Mouse (Mus musculus): ENCODE measurements at regions not wholly inside any gene's neighbourhood (a gene's known extent, or its start where the extent isn't known, plus 50 kb on each side); places are given as distances from the start of the nearest gene placed in this dataset.

- Histone ChIP-seq H3K36me3 (ENCODE audit: control insufficient read depth, insufficient read depth, low read length) (no peaks in the 10 kb centered on the region), H3K27ac (ENCODE audit: low read depth, low read length) (no peak overlapping the region), H3K4me3 (ENCODE audit: low read depth, low read length) (no peak overlapping the region), H3K9ac (ENCODE audit: low read depth, low read length) (no peak overlapping the region), H3K27me3 (replicated peaks; ENCODE audit: control insufficient read depth, insufficient read depth, low read length) (no peaks in the 10 kb centered on the region), H3K4me2 (no peak overlapping the region), H3K9me3 (ENCODE audit: control insufficient read depth, low read length) (no peaks in the 10 kb centered on the region), H3K4me1 (replicated peaks; ENCODE audit: control insufficient read depth, insufficient read depth, low read length) (no peaks in the 10 kb centered on the region)
- DNase-seq (ENCODE audit: low spot score) = no peak
- no peak for ATAC-seq (replicated peaks; ENCODE audit: low FRiP score)
Observed at GRCm38 (mm10) chr10:109500861-109501260, 490.1 kb upstream of the Syt1 start.

GRCm38 (mm10) chr10:109498301-109498700 lies 487.5 kb upstream of the Syt1 start:
- H3K4me1 ChIP-seq (replicated peaks; ENCODE audit: control insufficient read depth, insufficient read depth, low read length) = no peaks in the 10 kb centered on the region
- ATAC-seq (replicated peaks; ENCODE audit: low FRiP score) (no peak), DNase-seq (ENCODE audit: low spot score) (no peak)
- H3K4me2 ChIP-seq = no peak overlapping the region
- no peak overlapping the region for H3K9ac ChIP-seq (ENCODE audit: low read depth, low read length)
- H3K36me3 ChIP-seq (ENCODE audit: control insufficient read depth, insufficient read depth, low read length) = no peaks in the 10 kb centered on the region
- 46% methylated on average over 3 of the region's 3 CpGs for WGBS
- H3K4me3 ChIP-seq (ENCODE audit: low read depth, low read length) = no peak overlapping the region
- H3K27ac ChIP-seq (ENCODE audit: low read depth, low read length) = no peak overlapping the region
- H3K9me3 ChIP-seq (ENCODE audit: control insufficient read depth, low read length) = no peaks in the 10 kb centered on the region
- no peaks in the 10 kb centered on the region for H3K27me3 ChIP-seq (replicated peaks; ENCODE audit: control insufficient read depth, insufficient read depth, low read length)

GRCm38 (mm10) chr10:109496161-109496560 lies 485.4 kb upstream of the Syt1 start:
- no peak for DNase-seq (ENCODE audit: low spot score)
- Histone ChIP-seq H3K36me3 (ENCODE audit: control insufficient read depth, insufficient read depth, low read length) (no peaks in the 10 kb centered on the region), H3K27me3 (replicated peaks; ENCODE audit: control insufficient read depth, insufficient read depth, low read length) (no peaks in the 10 kb centered on the region), H3K9ac (ENCODE audit: low read depth, low read length) (no peak overlapping the region), H3K27ac (ENCODE audit: low read depth, low read length) (no peak overlapping the region), H3K4me1 (replicated peaks; ENCODE audit: control insufficient read depth, insufficient read depth, low read length) (no peaks in the 10 kb centered on the region), H3K4me3 (ENCODE audit: low read depth, low read length) (no peak overlapping the region), H3K9me3 (ENCODE audit: control insufficient read depth, low read length) (no peaks in the 10 kb centered on the region), H3K4me2 (no peak overlapping the region)
- WGBS = 79% methylated on average over 10 of the region's 10 CpGs
- no peak for ATAC-seq (replicated peaks; ENCODE audit: low FRiP score)

GRCm38 (mm10) chr10:109490765-109491164 lies 480.0 kb upstream of the Syt1 start:
- Histone ChIP-seq H3K4me3 (ENCODE audit: low read depth, low read length) (no peak overlapping the region), H3K27me3 (replicated peaks; ENCODE audit: control insufficient read depth, insufficient read depth, low read length) (no peaks in the 10 kb centered on the region), H3K4me2 (no peak overlapping the region), H3K27ac (ENCODE audit: low read depth, low read length) (no peak overlapping the region), H3K36me3 (ENCODE audit: control insufficient read depth, insufficient read depth, low read length) (no peaks in the 10 kb centered on the region), H3K9ac (ENCODE audit: low read depth, low read length) (no peak overlapping the region), H3K4me1 (replicated peaks; ENCODE audit: control insufficient read depth, insufficient read depth, low read length) (no peaks in the 10 kb centered on the region), H3K9me3 (ENCODE audit: control insufficient read depth, low read length) (no peaks in the 10 kb centered on the region)
- WGBS = 85% methylated on average over 4 of the region's 4 CpGs
- ATAC-seq (replicated peaks; ENCODE audit: low FRiP score) = no peak
- DNase-seq (ENCODE audit: low spot score) = no peak

GRCm38 (mm10) chr10:109488000-109488399 lies 477.2 kb upstream of the Syt1 start:
- Histone ChIP-seq H3K9ac (ENCODE audit: low read depth, low read length) (no peak overlapping the region), H3K27me3 (replicated peaks; ENCODE audit: control insufficient read depth, insufficient read depth, low read length) (no peaks in the 10 kb centered on the region), H3K9me3 (ENCODE audit: control insufficient read depth, low read length) (no peaks in the 10 kb centered on the region), H3K4me3 (ENCODE audit: low read depth, low read length) (no peak overlapping the region), H3K27ac (ENCODE audit: low read depth, low read length) (no peak overlapping the region), H3K4me2 (no peak overlapping the region), H3K36me3 (ENCODE audit: control insufficient read depth, insufficient read depth, low read length) (no peaks in the 10 kb centered on the region), H3K4me1 (replicated peaks; ENCODE audit: control insufficient read depth, insufficient read depth, low read length) (no peaks in the 10 kb centered on the region)
- no peak for ATAC-seq (replicated peaks; ENCODE audit: low FRiP score)
- 90% methylated on average over 1 of the region's 1 CpGs for whole genome bisulfite sequencing
- no peak for DNase-seq (ENCODE audit: low spot score)

- H3K4me3 ChIP-seq (ENCODE audit: low read depth, low read length) = no peak overlapping the region
- no peak overlapping the region for H3K27ac ChIP-seq (ENCODE audit: low read depth, low read length)
- no peaks in the 10 kb centered on the region for H3K27me3 ChIP-seq (replicated peaks; ENCODE audit: control insufficient read depth, insufficient read depth, low read length)
- no peak overlapping the region for H3K4me2 ChIP-seq
- DNase-seq (ENCODE audit: low spot score) = no peak
- 76% methylated on average over 7 of the region's 7 CpGs for WGBS
- no peak overlapping the region for H3K9ac ChIP-seq (ENCODE audit: low read depth, low read length)
- no peaks in the 10 kb centered on the region for H3K4me1 ChIP-seq (replicated peaks; ENCODE audit: control insufficient read depth, insufficient read depth, low read length)
- ATAC-seq (replicated peaks; ENCODE audit: low FRiP score) = no peak
- H3K9me3 ChIP-seq (ENCODE audit: control insufficient read depth, low read length) = no peaks in the 10 kb centered on the region
- no peaks in the 10 kb centered on the region for H3K36me3 ChIP-seq (ENCODE audit: control insufficient read depth, insufficient read depth, low read length)
Observed at GRCm38 (mm10) chr10:109486917-109487604, 476.3 kb upstream of the Syt1 start.

- no peak overlapping the region for H3K27ac ChIP-seq (ENCODE audit: low read depth, low read length)
Observed at GRCm38 (mm10) chr10:109480551-109480950, 469.8 kb upstream of the Syt1 start.

GRCm38 (mm10) chr10:109479941-109480340 lies 469.2 kb upstream of the Syt1 start:
- WGBS = 74% methylated on average over 5 of the region's 5 CpGs
- no peak for ATAC-seq (replicated peaks; ENCODE audit: low FRiP score)
- H3K9ac ChIP-seq (ENCODE audit: low read depth, low read length) = no peak overlapping the region
- H3K9me3 ChIP-seq (ENCODE audit: control insufficient read depth, low read length) = no peaks in the 10 kb centered on the region
- no peak overlapping the region for H3K4me2 ChIP-seq
- H3K36me3 ChIP-seq (ENCODE audit: control insufficient read depth, insufficient read depth, low read length) = no peaks in the 10 kb centered on the region
- no peak overlapping the region for H3K4me3 ChIP-seq (ENCODE audit: low read depth, low read length)
- no peak overlapping the region for H3K27ac ChIP-seq (ENCODE audit: low read depth, low read length)
- no peaks in the 10 kb centered on the region for H3K4me1 ChIP-seq (replicated peaks; ENCODE audit: control insufficient read depth, insufficient read depth, low read length)
- DNase-seq (ENCODE audit: low spot score) = no peak
- no peaks in the 10 kb centered on the region for H3K27me3 ChIP-seq (replicated peaks; ENCODE audit: control insufficient read depth, insufficient read depth, low read length)

More at GRCm38 (mm10) chr10:109480551-109480950, 469.8 kb upstream of the Syt1 start:
- DNase-seq (ENCODE audit: low spot score) = no peak
- Histone ChIP-seq H3K4me2 (no peak overlapping the region), H3K4me3 (ENCODE audit: low read depth, low read length) (no peak overlapping the region), H3K27me3 (replicated peaks; ENCODE audit: control insufficient read depth, insufficient read depth, low read length) (no peaks in the 10 kb centered on the region), H3K9me3 (ENCODE audit: control insufficient read depth, low read length) (no peaks in the 10 kb centered on the region), H3K36me3 (ENCODE audit: control insufficient read depth, insufficient read depth, low read length) (no peaks in the 10 kb centered on the region), H3K9ac (ENCODE audit: low read depth, low read length) (no peak overlapping the region), H3K4me1 (replicated peaks; ENCODE audit: control insufficient read depth, insufficient read depth, low read length) (no peaks in the 10 kb centered on the region)
- ATAC-seq (replicated peaks; ENCODE audit: low FRiP score) = no peak

GRCm38 (mm10) chr10:109466516-109466915 lies 455.7 kb upstream of the Syt1 start:
- Histone ChIP-seq H3K36me3 (ENCODE audit: control insufficient read depth, insufficient read depth, low read length) (no peaks in the 10 kb centered on the region), H3K9ac (ENCODE audit: low read depth, low read length) (no peak overlapping the region), H3K4me2 (no peak overlapping the region), H3K4me1 (replicated peaks; ENCODE audit: control insufficient read depth, insufficient read depth, low read length) (no peaks in the 10 kb centered on the region), H3K4me3 (ENCODE audit: low read depth, low read length) (no peak overlapping the region), H3K9me3 (ENCODE audit: control insufficient read depth, low read length) (no peaks in the 10 kb centered on the region), H3K27me3 (replicated peaks; ENCODE audit: control insufficient read depth, insufficient read depth, low read length) (no peaks in the 10 kb centered on the region), H3K27ac (ENCODE audit: low read depth, low read length) (no peak overlapping the region)
- DNase-seq (ENCODE audit: low spot score) = no peak
- ATAC-seq (replicated peaks; ENCODE audit: low FRiP score) = no peak
- 85% methylated on average over 3 of the region's 3 CpGs for WGBS
